Mouse (Mus musculus): ENCODE measurements around the gene Gpsm3. TPM values are rescaled to one million over a fixed set of nuclear protein-coding genes. Genes with fewer than 3 reads are reported as not detected.

The Gpsm3 gene
- polyA plus RNA-seq, 1 experiment from 2014 or later: 4.7 TPM

DNA sequence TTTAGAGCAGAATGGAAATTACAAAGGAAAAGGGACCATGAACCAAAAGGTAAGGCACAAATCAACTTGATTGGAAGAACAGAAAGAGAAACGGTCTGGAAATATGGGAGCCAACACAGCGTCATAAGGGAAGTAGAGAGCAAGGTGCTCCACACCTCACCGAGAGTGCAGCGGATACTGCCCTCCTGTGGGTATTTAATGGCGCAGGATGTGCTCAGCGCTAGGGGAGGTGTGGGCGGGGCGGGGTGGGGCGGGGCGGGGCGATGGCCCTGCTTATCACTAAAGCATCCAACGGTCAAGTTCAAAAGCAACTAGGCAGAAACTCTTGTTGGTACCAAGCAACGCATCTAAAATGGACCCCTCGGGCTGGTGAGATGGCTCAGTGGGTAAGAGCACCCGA, 29.7 kb upstream of the Gpsm3 start:
- WGBS: 25% methylated on average over 15 of the region's 15 CpGs

DNA sequence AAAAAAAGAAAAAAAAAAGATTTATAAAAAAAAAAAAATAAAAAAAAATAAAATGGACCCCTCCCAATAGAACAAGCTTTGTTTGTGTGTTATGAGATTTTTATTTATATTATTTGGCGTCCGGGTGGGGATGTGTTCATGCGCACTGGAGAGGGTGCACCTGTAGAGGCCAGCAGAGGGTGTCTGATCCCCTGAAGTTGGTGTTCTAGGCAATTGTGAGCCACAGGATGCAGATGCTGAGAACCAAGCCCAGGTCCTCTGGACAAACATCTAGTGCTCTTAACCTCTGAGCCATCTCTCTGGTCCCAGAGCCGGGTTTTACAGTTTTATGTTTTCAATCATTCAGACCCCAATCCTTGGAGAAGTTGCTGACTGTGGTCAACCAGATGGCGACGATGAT, 29.2 kb upstream of the Gpsm3 start:
- H3K4me3 ChIP-seq (replicated peaks; ENCODE audit: low read length): no peak overlapping the region
- no peak overlapping the region for H3K4me2 ChIP-seq (replicated peaks)
- 92% methylated on average over 6 of the region's 6 CpGs for WGBS
- no peak for DNase-seq (ENCODE audit: low spot score)
- no peak overlapping the region for H3K27ac ChIP-seq
- H3K9ac ChIP-seq: no peak overlapping the region
- H3K9me3 ChIP-seq (ENCODE audit: control insufficient read depth, low read length): no peaks in the 10 kb centered on the region
- no peaks in the 10 kb centered on the region for H3K27me3 ChIP-seq (ENCODE audit: control insufficient read depth, insufficient read depth, low read length)
- ATAC-seq (ENCODE audit: low FRiP score): no peak
- H3K4me1 ChIP-seq (replicated peaks; ENCODE audit: control insufficient read depth, insufficient read depth, low read length): no peaks in the 10 kb centered on the region
- H3K36me3 ChIP-seq (replicated peaks; ENCODE audit: control insufficient read depth, insufficient read depth): no peaks in the 10 kb centered on the region

More for the DNA sequence above, 29.7 kb upstream of the Gpsm3 start:
- DNase-seq (ENCODE audit: low spot score): no peak
- ATAC-seq (ENCODE audit: low FRiP score): no peak
- Histone ChIP-seq H3K27me3 (ENCODE audit: control insufficient read depth, insufficient read depth, low read length) (no peaks in the 10 kb centered on the region), H3K27ac (no peak overlapping the region), H3K4me2 (replicated peaks) (no peak overlapping the region), H3K36me3 (replicated peaks; ENCODE audit: control insufficient read depth, insufficient read depth) (no peaks in the 10 kb centered on the region), H3K4me3 (replicated peaks; ENCODE audit: low read length) (no peak overlapping the region), H3K9ac (no peak overlapping the region), H3K9me3 (ENCODE audit: control insufficient read depth, low read length) (no peaks in the 10 kb centered on the region), H3K4me1 (replicated peaks; ENCODE audit: control insufficient read depth, insufficient read depth, low read length) (no peaks in the 10 kb centered on the region)

DNA sequence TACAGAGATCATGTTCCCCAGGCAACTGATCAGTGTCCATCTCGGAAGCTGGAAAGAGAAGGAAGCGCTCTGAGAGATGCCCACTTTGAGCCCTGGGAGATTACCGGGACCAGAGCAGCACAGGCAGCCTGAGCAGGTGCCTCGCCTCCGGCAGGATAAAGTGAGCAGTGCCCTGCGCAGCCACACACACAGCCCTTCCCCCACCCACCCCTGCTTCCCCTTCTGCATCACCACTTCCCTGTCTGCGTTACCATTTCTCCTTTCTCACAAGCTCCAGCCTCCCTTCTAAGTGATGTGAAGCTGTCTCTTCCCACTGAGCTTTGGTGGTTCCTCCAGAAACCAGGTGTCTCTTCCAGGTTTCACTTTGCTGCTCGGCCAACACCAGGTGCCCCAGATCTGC, 28.4 kb upstream of the Gpsm3 start:
- Histone ChIP-seq H3K9me3 (ENCODE audit: control insufficient read depth, low read length) (no peaks in the 10 kb centered on the region), H3K4me1 (replicated peaks; ENCODE audit: control insufficient read depth, insufficient read depth, low read length) (no peaks in the 10 kb centered on the region), H3K27ac (no peak overlapping the region; the same call in 1 of the 2 replicates), H3K4me3 (replicated peaks; ENCODE audit: low read length) (no peak overlapping the region), H3K9ac (no peak overlapping the region), H3K4me2 (replicated peaks) (no peak overlapping the region), H3K36me3 (replicated peaks; ENCODE audit: control insufficient read depth, insufficient read depth) (no peaks in the 10 kb centered on the region), H3K27me3 (ENCODE audit: control insufficient read depth, insufficient read depth, low read length) (no peaks in the 10 kb centered on the region)
- ATAC-seq (ENCODE audit: low FRiP score): no peak
- DNase-seq (ENCODE audit: low spot score): no peak
- 45% methylated on average over 8 of the region's 8 CpGs for WGBS

DNA sequence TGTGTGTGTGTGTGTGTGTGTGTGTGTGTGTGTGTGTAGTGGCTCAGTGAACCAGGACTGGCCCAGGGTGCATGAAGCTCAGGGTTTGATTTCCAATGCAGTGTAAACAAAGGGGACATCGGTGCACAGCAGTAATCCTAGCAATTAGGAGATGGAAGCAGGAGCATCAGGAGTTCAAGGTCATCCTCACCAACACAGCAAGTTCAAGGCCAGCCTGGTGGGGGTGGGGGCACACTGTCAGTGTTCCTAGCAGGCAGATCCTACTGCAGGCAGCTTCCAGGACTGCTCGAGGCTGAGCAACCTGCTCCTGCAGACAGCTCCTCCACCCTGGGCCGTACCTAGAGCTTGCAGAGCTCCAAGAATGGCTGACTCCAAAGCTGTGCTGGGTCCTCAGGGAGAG, 27.0 kb upstream of the Gpsm3 start:
- Histone ChIP-seq H3K36me3 (replicated peaks; ENCODE audit: control insufficient read depth, insufficient read depth) (no peaks in the 10 kb centered on the region), H3K27me3 (ENCODE audit: control insufficient read depth, insufficient read depth, low read length) (no peaks in the 10 kb centered on the region), H3K9me3 (ENCODE audit: control insufficient read depth, low read length) (no peaks in the 10 kb centered on the region), H3K4me1 (replicated peaks; ENCODE audit: control insufficient read depth, insufficient read depth, low read length) (no peaks in the 10 kb centered on the region), H3K27ac (no peak overlapping the region), H3K4me3 (replicated peaks; ENCODE audit: low read length) (no peak overlapping the region), H3K4me2 (replicated peaks) (no peak overlapping the region), H3K9ac (no peak overlapping the region)
- no peak for DNase-seq (ENCODE audit: low spot score)
- 79% methylated on average over 3 of the region's 3 CpGs for WGBS
- no peak for ATAC-seq (ENCODE audit: low FRiP score)

DNA sequence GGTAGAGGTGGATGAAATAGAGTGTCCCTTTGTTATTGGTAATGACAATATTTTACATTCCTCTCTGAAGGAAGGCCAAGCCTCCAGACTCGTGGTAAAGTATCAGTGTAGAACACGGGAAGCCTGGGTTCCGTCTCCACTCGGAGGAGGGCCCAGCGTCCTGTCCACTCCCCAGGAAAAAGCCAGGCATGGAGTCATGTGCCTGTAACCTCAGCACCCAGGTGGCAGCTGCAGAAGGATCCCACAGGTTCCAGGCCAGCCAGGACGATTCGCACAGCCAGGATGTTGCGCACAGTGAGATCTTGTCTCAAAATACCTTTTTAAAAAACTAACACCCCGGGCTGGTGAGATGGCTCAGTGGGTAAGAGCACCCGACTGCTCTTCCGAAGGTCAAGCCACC, 26.3 kb upstream of the Gpsm3 start:
- ATAC-seq (ENCODE audit: low FRiP score): no peak
- 73% methylated on average over 11 of the region's 11 CpGs for WGBS

DNA sequence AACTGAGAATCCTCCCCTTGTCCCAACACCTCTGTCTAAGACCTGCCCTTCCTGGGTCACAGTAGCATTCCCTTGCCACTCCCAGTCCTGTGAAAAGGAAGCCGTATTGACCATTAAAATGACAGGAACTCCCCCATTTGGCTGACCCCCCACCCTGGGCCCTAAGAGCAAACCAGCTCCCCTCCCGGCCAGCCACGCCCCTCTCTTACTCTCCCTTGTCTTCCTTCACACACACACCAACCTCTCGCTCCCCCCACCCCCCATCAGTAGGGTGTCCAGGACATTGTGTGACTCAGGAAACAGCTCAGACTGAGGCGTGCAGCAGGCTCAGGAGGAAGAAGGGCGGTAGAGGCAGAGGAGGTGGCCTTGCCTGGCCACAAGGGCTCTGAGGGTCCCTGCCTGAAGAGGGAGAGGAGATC, 25.6 kb upstream of the Gpsm3 start, which contains the start of gene Notch4:
TSS of gene Notch4 (plus strand) at position 266 of the 419 bp plus-strand sequence.
- H3K9ac ChIP-seq: no peak within 1 kb of the TSS
- no peaks in the 10 kb centered on the region for H3K9me3 ChIP-seq (ENCODE audit: control insufficient read depth, low read length)
- 16% methylated on average over 6 of the region's 6 CpGs for WGBS
- no peak within 1 kb of the TSS for H3K4me3 ChIP-seq (replicated peaks; ENCODE audit: low read length)
- H3K27me3 ChIP-seq (ENCODE audit: control insufficient read depth, insufficient read depth, low read length): no peaks in the 10 kb centered on the region
- no peaks in the 10 kb centered on the region for H3K4me1 ChIP-seq (replicated peaks; ENCODE audit: control insufficient read depth, insufficient read depth, low read length)
- DNase-seq (ENCODE audit: low spot score): no peak
- no peak within 1 kb of the TSS; the same call in 1 of the 2 replicates for H3K4me2 ChIP-seq (replicated peaks)
- no peaks in the 10 kb centered on the region for H3K36me3 ChIP-seq (replicated peaks; ENCODE audit: control insufficient read depth, insufficient read depth)
- no peak for ATAC-seq (ENCODE audit: low FRiP score)
- peak within 1 kb of the TSS; percentile 35; the same call in 1 of the 2 replicates for H3K27ac ChIP-seq

More for the DNA sequence above, 26.3 kb upstream of the Gpsm3 start:
- H3K9ac ChIP-seq: no peak overlapping the region
- no peak for DNase-seq (ENCODE audit: low spot score)
- H3K4me1 ChIP-seq (replicated peaks; ENCODE audit: control insufficient read depth, insufficient read depth, low read length): no peaks in the 10 kb centered on the region
- H3K36me3 ChIP-seq (replicated peaks; ENCODE audit: control insufficient read depth, insufficient read depth): no peaks in the 10 kb centered on the region
- no peak overlapping the region for H3K4me2 ChIP-seq (replicated peaks)
- no peak overlapping the region for H3K4me3 ChIP-seq (replicated peaks; ENCODE audit: low read length)
- H3K27ac ChIP-seq: no peak overlapping the region
- no peaks in the 10 kb centered on the region for H3K9me3 ChIP-seq (ENCODE audit: control insufficient read depth, low read length)
- H3K27me3 ChIP-seq (ENCODE audit: control insufficient read depth, insufficient read depth, low read length): no peaks in the 10 kb centered on the region

DNA sequence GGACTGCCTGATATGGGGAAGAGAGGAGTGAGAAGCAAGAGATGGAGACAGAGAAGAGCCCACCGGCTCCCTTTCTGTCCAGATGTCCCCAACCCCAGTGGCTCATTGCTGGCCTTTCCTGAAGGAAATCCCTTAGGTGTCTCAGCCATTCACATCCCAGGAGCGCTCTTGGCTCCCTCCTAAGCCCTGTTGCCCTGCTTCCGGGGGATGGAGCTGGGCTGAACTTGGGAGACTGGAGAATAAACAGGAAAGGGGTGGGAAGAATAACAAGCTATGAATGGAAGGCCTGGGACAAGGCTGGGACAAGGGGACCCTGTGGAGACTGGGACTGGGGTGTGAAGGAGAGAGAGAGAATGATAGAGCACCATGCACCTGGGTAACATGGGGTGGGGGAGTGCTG, 24.8 kb upstream of the Gpsm3 start:
- Histone ChIP-seq H3K4me1 (replicated peaks; ENCODE audit: control insufficient read depth, insufficient read depth, low read length) (no peaks in the 10 kb centered on the region), H3K9ac (no peak overlapping the region), H3K27me3 (ENCODE audit: control insufficient read depth, insufficient read depth, low read length) (no peaks in the 10 kb centered on the region), H3K36me3 (replicated peaks; ENCODE audit: control insufficient read depth, insufficient read depth) (no peaks in the 10 kb centered on the region), H3K4me3 (replicated peaks; ENCODE audit: low read length) (no peak overlapping the region), H3K4me2 (replicated peaks) (no peak overlapping the region; the same call in 1 of the 2 replicates), H3K27ac (0 out of 2 replicates have a peak overlapping the region, but pooled peaks have one; percentile 35), H3K9me3 (ENCODE audit: control insufficient read depth, low read length) (no peaks in the 10 kb centered on the region)
- no peak for DNase-seq (ENCODE audit: low spot score)
- 64% methylated on average over 3 of the region's 3 CpGs for WGBS
- no peak for ATAC-seq (ENCODE audit: low FRiP score)

DNA sequence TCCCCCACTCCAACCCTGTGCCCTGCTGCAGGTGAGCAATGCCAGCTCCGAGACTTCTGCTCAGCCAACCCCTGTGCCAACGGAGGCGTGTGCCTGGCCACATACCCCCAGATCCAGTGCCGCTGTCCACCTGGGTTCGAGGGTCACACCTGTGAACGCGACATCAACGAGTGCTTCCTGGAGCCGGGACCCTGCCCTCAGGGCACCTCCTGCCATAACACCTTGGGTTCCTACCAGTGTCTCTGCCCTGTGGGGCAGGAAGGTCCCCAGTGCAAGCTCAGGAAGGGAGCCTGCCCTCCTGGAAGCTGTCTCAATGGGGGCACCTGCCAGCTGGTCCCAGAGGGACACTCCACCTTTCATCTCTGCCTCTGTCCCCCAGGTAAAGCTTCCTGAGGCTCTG, 22.3 kb upstream of the Gpsm3 start:
- Histone ChIP-seq H3K36me3 (replicated peaks; ENCODE audit: control insufficient read depth, insufficient read depth) (no peaks in the 10 kb centered on the region), H3K9me3 (ENCODE audit: control insufficient read depth, low read length) (no peaks in the 10 kb centered on the region), H3K4me2 (replicated peaks) (no peak overlapping the region), H3K4me1 (replicated peaks; ENCODE audit: control insufficient read depth, insufficient read depth, low read length) (no peaks in the 10 kb centered on the region), H3K9ac (no peak overlapping the region), H3K4me3 (replicated peaks; ENCODE audit: low read length) (no peak overlapping the region), H3K27ac (no peak overlapping the region), H3K27me3 (ENCODE audit: control insufficient read depth, insufficient read depth, low read length) (no peaks in the 10 kb centered on the region)
- DNase-seq (ENCODE audit: low spot score) (no peak), ATAC-seq (ENCODE audit: low FRiP score) (no peak)
- 78% methylated on average over 9 of the region's 9 CpGs for WGBS

DNA sequence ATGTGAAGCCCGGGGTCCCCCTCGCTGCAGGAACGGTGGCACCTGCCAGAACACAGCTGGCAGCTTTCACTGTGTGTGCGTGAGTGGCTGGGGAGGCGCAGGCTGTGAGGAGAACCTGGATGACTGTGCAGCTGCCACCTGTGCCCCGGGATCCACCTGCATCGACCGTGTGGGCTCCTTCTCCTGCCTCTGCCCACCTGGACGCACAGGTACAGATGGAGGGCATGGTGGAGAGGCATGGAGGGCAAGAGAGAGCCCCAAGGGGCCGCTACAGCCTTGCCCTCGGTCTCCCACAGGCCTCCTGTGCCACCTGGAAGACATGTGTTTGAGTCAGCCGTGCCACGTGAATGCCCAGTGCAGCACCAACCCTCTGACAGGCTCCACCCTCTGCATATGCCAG, 21.2 kb upstream of the Gpsm3 start:
- Histone ChIP-seq H3K27me3 (ENCODE audit: control insufficient read depth, insufficient read depth, low read length) (no peaks in the 10 kb centered on the region), H3K9ac (no peak overlapping the region), H3K4me3 (replicated peaks; ENCODE audit: low read length) (no peak overlapping the region), H3K27ac (no peak overlapping the region), H3K4me2 (replicated peaks) (no peak overlapping the region), H3K9me3 (ENCODE audit: control insufficient read depth, low read length) (no peaks in the 10 kb centered on the region), H3K4me1 (replicated peaks; ENCODE audit: control insufficient read depth, insufficient read depth, low read length) (no peaks in the 10 kb centered on the region), H3K36me3 (replicated peaks; ENCODE audit: control insufficient read depth, insufficient read depth) (no peaks in the 10 kb centered on the region)
- ATAC-seq (ENCODE audit: low FRiP score) (no peak), DNase-seq (ENCODE audit: low spot score) (no peak)
- 76% methylated on average over 13 of the region's 13 CpGs for WGBS

DNA sequence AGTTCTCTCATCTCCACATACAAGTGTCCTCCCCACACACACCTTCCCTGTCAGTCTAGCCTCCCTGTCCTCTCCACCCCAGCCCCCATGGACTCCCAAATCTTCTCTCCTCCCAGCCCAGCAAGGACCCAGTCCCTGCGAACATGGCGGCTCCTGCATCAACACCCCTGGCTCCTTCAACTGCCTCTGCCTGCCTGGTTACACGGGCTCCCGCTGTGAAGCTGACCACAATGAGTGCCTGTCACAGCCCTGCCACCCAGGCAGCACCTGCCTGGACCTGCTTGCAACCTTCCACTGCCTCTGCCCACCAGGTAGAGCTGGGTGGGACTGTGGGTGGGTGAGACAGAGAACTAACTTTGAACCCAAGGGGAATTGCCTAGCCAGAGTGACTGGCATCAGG, 19.7 kb upstream of the Gpsm3 start:
- DNase-seq (ENCODE audit: low spot score) (no peak), ATAC-seq (ENCODE audit: low FRiP score) (no peak)
- no peak overlapping the region for H3K4me2 ChIP-seq (replicated peaks)
- H3K27ac ChIP-seq: no peak overlapping the region
- no peak overlapping the region for H3K4me3 ChIP-seq (replicated peaks; ENCODE audit: low read length)
- H3K9me3 ChIP-seq (ENCODE audit: control insufficient read depth, low read length): no peaks in the 10 kb centered on the region
- H3K9ac ChIP-seq: no peak overlapping the region
- no peaks in the 10 kb centered on the region for H3K36me3 ChIP-seq (replicated peaks; ENCODE audit: control insufficient read depth, insufficient read depth)
- WGBS: 70% methylated on average over 4 of the region's 4 CpGs
- no peaks in the 10 kb centered on the region for H3K4me1 ChIP-seq (replicated peaks; ENCODE audit: control insufficient read depth, insufficient read depth, low read length)
- no peaks in the 10 kb centered on the region for H3K27me3 ChIP-seq (ENCODE audit: control insufficient read depth, insufficient read depth, low read length)

Measured in hindbrain, embryonic 14.5 days (tissue).